Mouse (Mus musculus) intestine, embryonic 15.5 days (tissue): ENCODE results near the gene Rabep1. TPM values are rescaled to one million over a fixed set of nuclear protein-coding genes. Genes with fewer than 3 reads are reported as not detected.

Experiments used
- ATAC-seq: fragments of 200-750 bp; cut with Nextera tagmentation; 2 replicates; pipeline ENCODE4 v1.8.0; 2017; ENCODE audit warnings: moderate TSS enrichment, moderate library complexity
- H3K27ac ChIP-seq: fragments of 300-500 bp; sonication (generic); 2 replicates; pipeline ENCODE4 v1.5.1; 2015; ENCODE audit warnings: mild to moderate bottlenecking, inconsistent platforms
- H3K27me3 ChIP-seq: fragments of 300-500 bp; sonication (generic); replicated peaks from 2 replicates; pipeline ENCODE4 v1.6.1; 2015; ENCODE audit warnings: inconsistent platforms
- H3K36me3 ChIP-seq: fragments of 300-500 bp; sonication (generic); 2 replicates; pipeline ENCODE4 v1.6.1; 2015; ENCODE audit warnings: inconsistent platforms
- H3K4me1 ChIP-seq: fragments of 300-500 bp; sonication (generic); replicated peaks from 2 replicates; pipeline ENCODE4 v1.6.1; 2015; ENCODE audit warnings: inconsistent platforms
- H3K4me2 ChIP-seq: fragments of 300-500 bp; sonication (generic); replicated peaks from 2 replicates; pipeline ENCODE4 v1.6.1; 2015; ENCODE audit warnings: mild to moderate bottlenecking, inconsistent platforms
- H3K4me3 ChIP-seq: fragments of 300-500 bp; sonication (generic); replicated peaks from 2 replicates; pipeline ENCODE4 v1.5.1; 2015; ENCODE audit warnings: inconsistent platforms
- H3K9ac ChIP-seq: fragments of 300-500 bp; sonication (generic); 2 replicates; pipeline ENCODE4 v1.6.1; 2015; ENCODE audit warnings: inconsistent platforms
- H3K9me3 ChIP-seq: fragments of 300-500 bp; sonication (generic); 2 replicates; pipeline ENCODE4 v1.6.1; 2016; ENCODE audit warnings: inconsistent platforms
- WGBS: fragments of 180-500 bp; shearing (Covaris S2); methylation state at CpG from one replicate; pipeline ENCODE4 v1.1.7; 2015; 5-methylcytosine and 5-hydroxymethylcytosine counted together
- polyA plus RNA-seq: library from polyadenylated mRNA; unstranded; fragments of >200 nt; fragmentation: Nextera tagmentation; extraction: Ambion mirVana; gene quantifications from 2 replicates; pipeline ENCODE4 v1.2.1, GENCODE M21; 2015

Rabep1 gene
- polyA plus RNA-seq, 1 experiment from 2014 or later, result 53.9 TPM

- Histone ChIP-seq H3K27me3 (no peaks in the 10 kb centered on the region), H3K4me1 (no peaks in the 10 kb centered on the region), H3K36me3 (no peaks in the 10 kb centered on the region), H3K4me3 (no peak overlapping the region), H3K27ac (no peak overlapping the region), H3K9me3 (no peaks in the 10 kb centered on the region), H3K4me2 (no peak overlapping the region), H3K9ac (no peak overlapping the region)
- ATAC-seq, result no peak
- WGBS, result 68% methylated on average over 13 of the region's 13 CpGs
Observed at GRCm38 (mm10) chr11:70811471-70812240, 32.9 kb upstream of the Rabep1 start.

- H3K4me1 ChIP-seq, result no peaks in the 10 kb centered on the region
Observed at GRCm38 (mm10) chr11:70812365-70812764, 32.2 kb upstream of the Rabep1 start, which contains the start of gene Scimp. Gene Scimp (minus strand): TSS chr11:70812586.

DNA sequence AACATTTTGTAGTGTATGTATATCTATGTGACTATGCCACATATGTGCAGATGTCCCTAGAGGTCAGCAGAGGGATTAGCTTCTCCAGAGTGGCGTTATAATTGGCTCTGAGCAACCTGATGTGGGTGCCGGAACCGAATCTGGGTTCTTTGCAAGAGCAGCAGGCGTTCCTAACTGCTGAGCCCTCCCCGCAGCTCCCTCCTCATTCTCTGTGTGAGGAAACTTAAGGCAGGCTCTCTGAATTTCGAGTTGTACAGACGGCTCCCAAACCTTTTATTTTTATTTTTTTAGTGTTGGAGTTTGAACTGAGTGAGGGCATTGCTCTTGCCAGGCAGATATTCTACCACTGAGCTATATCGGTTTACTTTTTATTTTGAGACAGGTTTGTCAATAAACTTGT lies 29.5 kb upstream of the Rabep1 start:
- WGBS, result 83% methylated on average over 8 of the region's 8 CpGs
- Histone ChIP-seq H3K27ac (no peak overlapping the region), H3K9me3 (no peaks in the 10 kb centered on the region), H3K4me2 (no peak overlapping the region), H3K4me1 (no peaks in the 10 kb centered on the region), H3K4me3 (no peak overlapping the region), H3K36me3 (no peaks in the 10 kb centered on the region), H3K27me3 (no peaks in the 10 kb centered on the region), H3K9ac (no peak overlapping the region)
- no peak for ATAC-seq

More at GRCm38 (mm10) chr11:70812365-70812764, 32.2 kb upstream of the Rabep1 start, which contains the start of gene Scimp:
- Histone ChIP-seq H3K4me2 (no peak within 1 kb of the TSS), H3K27me3 (no peaks in the 10 kb centered on the region), H3K9me3 (no peaks in the 10 kb centered on the region), H3K9ac (no peak within 1 kb of the TSS), H3K36me3 (no peaks in the 10 kb centered on the region), H3K27ac (no peak within 1 kb of the TSS), H3K4me3 (no peak within 1 kb of the TSS)
- WGBS, result 79% methylated on average over 7 of the region's 7 CpGs
- no peak for ATAC-seq

DNA sequence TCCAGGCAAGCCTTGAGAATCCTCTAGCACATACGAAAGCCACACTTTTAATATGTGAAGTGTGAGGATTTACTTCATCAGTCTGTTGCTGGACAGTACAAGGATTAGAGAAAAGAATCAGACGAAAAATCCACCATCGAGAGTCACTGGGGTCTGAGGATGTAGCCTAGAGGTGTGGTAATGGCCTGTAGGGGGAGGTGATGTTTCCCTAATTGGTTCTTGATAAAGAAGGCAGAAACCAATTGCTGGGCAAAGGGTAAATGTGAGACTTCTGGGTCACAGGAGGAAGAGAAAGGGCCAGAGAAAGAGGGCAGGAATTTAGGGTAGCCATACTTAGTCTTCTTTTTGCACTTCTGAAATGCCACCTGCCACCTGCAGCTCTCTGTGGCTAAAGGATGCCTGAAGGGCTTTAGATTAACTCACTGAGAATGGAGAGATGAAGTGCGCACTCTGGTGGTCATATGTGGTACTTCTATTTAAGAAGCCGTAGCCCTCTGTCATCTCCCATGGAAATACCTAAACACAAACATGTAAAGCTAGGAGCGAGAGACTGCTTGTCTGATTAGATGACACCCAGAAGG lies 29.0 kb upstream of the Rabep1 start:
- Histone ChIP-seq H3K9ac (no peak overlapping the region), H3K27me3 (no peaks in the 10 kb centered on the region), H3K4me2 (no peak overlapping the region), H3K27ac (no peak overlapping the region), H3K4me1 (no peaks in the 10 kb centered on the region), H3K4me3 (no peak overlapping the region), H3K36me3 (no peaks in the 10 kb centered on the region), H3K9me3 (no peaks in the 10 kb centered on the region)
- 25% methylated on average over 6 of the region's 6 CpGs for WGBS
- ATAC-seq, result 0 out of 2 replicates have a peak, but pooled peaks have one; percentile 12

GRCm38 (mm10) chr11:70816770-70817169 lies 27.8 kb upstream of the Rabep1 start:
- no peak for ATAC-seq

DNA sequence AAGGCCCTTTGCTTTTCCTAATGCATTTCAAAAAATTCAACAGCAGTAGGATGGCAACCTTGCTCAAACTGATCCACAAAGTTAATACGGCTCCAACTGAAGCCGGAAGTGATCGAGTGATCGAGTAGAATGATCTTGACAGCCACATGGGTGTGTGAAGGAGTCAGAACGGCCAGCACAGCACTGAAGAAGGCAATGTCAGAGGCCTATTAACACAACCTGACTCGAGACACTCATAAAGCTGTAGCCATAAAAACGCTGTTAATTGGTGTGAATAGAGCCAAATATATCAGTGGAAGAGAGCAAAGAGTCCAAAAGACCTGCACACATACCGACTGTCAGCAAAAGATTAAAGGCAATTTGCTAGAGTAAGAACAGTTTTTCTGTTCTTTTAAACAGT lies 24.5 kb upstream of the Rabep1 start:
- H3K4me2 ChIP-seq, result no peak overlapping the region
- WGBS, result 58% methylated on average over 8 of the region's 8 CpGs
- no peaks in the 10 kb centered on the region for H3K9me3 ChIP-seq
- H3K4me3 ChIP-seq, result no peak overlapping the region
- H3K4me1 ChIP-seq, result peaks cover 5% of the 10 kb centered on the region; the same call in 1 of the 2 replicates
- H3K27ac ChIP-seq, result peak overlapping the region; percentile 52; the same call in 1 of the 2 replicates
- ATAC-seq, result peak; percentile 68
- H3K27me3 ChIP-seq, result no peaks in the 10 kb centered on the region
- no peaks in the 10 kb centered on the region for H3K36me3 ChIP-seq
- H3K9ac ChIP-seq, result no peak overlapping the region

More at GRCm38 (mm10) chr11:70816770-70817169, 27.8 kb upstream of the Rabep1 start:
- Histone ChIP-seq H3K4me1 (no peaks in the 10 kb centered on the region), H3K9me3 (no peaks in the 10 kb centered on the region), H3K27me3 (no peaks in the 10 kb centered on the region), H3K9ac (no peak overlapping the region), H3K4me3 (no peak overlapping the region), H3K27ac (no peak overlapping the region), H3K36me3 (no peaks in the 10 kb centered on the region), H3K4me2 (no peak overlapping the region)
- WGBS, result 71% methylated on average over 4 of the region's 4 CpGs

DNA sequence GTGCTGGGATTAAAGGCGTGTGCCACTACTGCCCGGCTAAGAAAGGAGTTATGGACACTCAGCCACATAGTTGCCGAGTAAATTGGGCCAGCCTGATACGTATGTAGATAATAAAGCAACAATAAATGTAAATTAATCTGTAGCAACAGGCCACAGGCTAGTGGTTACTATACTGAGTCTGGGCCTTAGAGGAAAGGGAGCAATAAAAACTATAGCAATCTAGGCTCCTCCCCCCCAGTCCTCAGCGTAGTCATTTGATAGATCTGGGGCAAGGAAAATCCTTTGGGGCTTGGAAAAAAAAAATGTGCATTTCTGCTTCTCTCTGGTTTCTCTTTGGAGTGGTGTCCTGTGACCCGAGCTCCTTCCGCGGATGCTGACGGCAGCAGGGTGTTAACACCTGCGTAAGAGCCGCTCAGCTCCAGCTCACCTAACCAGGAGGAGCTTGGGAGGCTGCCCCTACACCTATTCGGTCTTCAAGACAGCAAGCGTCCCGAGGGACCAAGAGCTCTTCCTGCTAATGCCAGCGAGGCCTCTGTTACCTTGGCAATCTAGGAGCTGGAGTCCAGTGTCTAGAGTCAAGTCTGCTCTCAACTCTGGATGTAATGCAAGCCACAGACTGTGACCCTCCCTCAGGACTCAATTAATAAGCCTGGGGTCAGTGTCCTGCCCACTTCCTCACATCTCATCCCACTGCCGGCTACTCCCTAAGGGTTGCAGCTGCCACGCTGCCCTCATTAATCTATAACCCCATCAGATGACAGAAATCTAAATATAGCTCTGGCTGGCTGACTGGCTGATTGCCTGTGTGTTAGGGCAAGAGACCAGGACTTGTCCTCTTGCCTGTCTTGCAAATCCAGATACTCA lies 22.6 kb upstream of the Rabep1 start:
- Histone ChIP-seq H3K27ac (peak overlapping the region; percentile 86), H3K4me3 (0 out of 2 replicates have a peak overlapping the region, but pooled peaks have one; percentile 6), H3K9ac (no peak overlapping the region), H3K27me3 (no peaks in the 10 kb centered on the region), H3K9me3 (no peaks in the 10 kb centered on the region), H3K4me2 (peak overlapping the region; percentile 39), H3K36me3 (no peaks in the 10 kb centered on the region), H3K4me1 (peaks cover 5% of the 10 kb centered on the region; the same call in 1 of the 2 replicates)
- peak; percentile 80 for ATAC-seq
- WGBS, result 24% methylated on average over 17 of the region's 17 CpGs

GRCm38 (mm10) chr11:70826207-70826606 lies 18.4 kb upstream of the Rabep1 start:
- H3K4me2 ChIP-seq, result no peak overlapping the region
- H3K4me3 ChIP-seq, result no peak overlapping the region
- H3K27me3 ChIP-seq, result no peaks in the 10 kb centered on the region
- WGBS, result 86% methylated on average over 2 of the region's 2 CpGs
- H3K27ac ChIP-seq, result no peak overlapping the region
- H3K36me3 ChIP-seq, result no peaks in the 10 kb centered on the region
- no peak for ATAC-seq
- H3K9ac ChIP-seq, result no peak overlapping the region
- peaks cover 5% of the 10 kb centered on the region; the same call in 1 of the 2 replicates for H3K4me1 ChIP-seq
- no peaks in the 10 kb centered on the region for H3K9me3 ChIP-seq

GRCm38 (mm10) chr11:70828975-70829615 lies 15.5 kb upstream of the Rabep1 start:
- Histone ChIP-seq H3K36me3 (no peaks in the 10 kb centered on the region), H3K4me2 (no peak overlapping the region), H3K4me3 (no peak overlapping the region), H3K27ac (no peak overlapping the region), H3K27me3 (no peaks in the 10 kb centered on the region), H3K4me1 (no peaks in the 10 kb centered on the region), H3K9ac (no peak overlapping the region), H3K9me3 (no peaks in the 10 kb centered on the region)
- peak; percentile 75 for ATAC-seq
- 65% methylated on average over 11 of the region's 11 CpGs for WGBS

GRCm38 (mm10) chr11:70831201-70831600 lies 13.4 kb upstream of the Rabep1 start:
- 72% methylated on average over 3 of the region's 3 CpGs for WGBS
- Histone ChIP-seq H3K9me3 (no peaks in the 10 kb centered on the region), H3K9ac (no peak overlapping the region), H3K4me2 (no peak overlapping the region), H3K4me1 (no peaks in the 10 kb centered on the region), H3K27ac (no peak overlapping the region), H3K4me3 (no peak overlapping the region), H3K27me3 (no peaks in the 10 kb centered on the region), H3K36me3 (no peaks in the 10 kb centered on the region)
- ATAC-seq, result no peak

- ATAC-seq, result no peak
- no peak overlapping the region for H3K27ac ChIP-seq
- no peak overlapping the region for H3K4me3 ChIP-seq
- H3K27me3 ChIP-seq, result no peaks in the 10 kb centered on the region
- no peaks in the 10 kb centered on the region for H3K4me1 ChIP-seq
- H3K4me2 ChIP-seq, result no peak overlapping the region
- no peak overlapping the region for H3K9ac ChIP-seq
- no peaks in the 10 kb centered on the region for H3K9me3 ChIP-seq
- H3K36me3 ChIP-seq, result no peaks in the 10 kb centered on the region
Observed at GRCm38 (mm10) chr11:70833408-70833807, 11.2 kb upstream of the Rabep1 start.

GRCm38 (mm10) chr11:70833831-70834230 lies 10.7 kb upstream of the Rabep1 start:
- Histone ChIP-seq H3K27me3 (no peaks in the 10 kb centered on the region), H3K27ac (no peak overlapping the region), H3K4me1 (no peaks in the 10 kb centered on the region), H3K4me3 (no peak overlapping the region), H3K4me2 (no peak overlapping the region), H3K9me3 (no peaks in the 10 kb centered on the region), H3K36me3 (no peaks in the 10 kb centered on the region), H3K9ac (no peak overlapping the region)
- ATAC-seq, result no peak
- 78% methylated on average over 3 of the region's 3 CpGs for WGBS
